Mouse (Mus musculus) cerebellum, adult 9-11 months (tissue): Measurements from ENCODE around the gene Col11a2.

ENCODE experiments used
- DNase-seq: peaks from one replicate; pipeline ENCODE4 v3.0.0; 2022

The Col11a2 gene

GRCm38 (mm10) chr17:34072091-34072490 is 32.9 kb downstream of the Col11a2 start:
- no peak for DNase-seq

GRCm38 (mm10) chr17:34075271-34075670 is 36.0 kb downstream of the Col11a2 start:
- peak; percentile 32 for DNase-seq

- peak; percentile 39 for DNase-seq
Measured at GRCm38 (mm10) chr17:34077549-34077948, 38.3 kb downstream of the Col11a2 start.

- DNase-seq: no peak
Measured at GRCm38 (mm10) chr17:34078148-34078547, 38.9 kb downstream of the Col11a2 start.

- DNase-seq: no peak
Measured at GRCm38 (mm10) chr17:34079002-34079401, 39.8 kb downstream of the Col11a2 start.

- no peak for DNase-seq
Measured at GRCm38 (mm10) chr17:34079621-34080020, 40.4 kb downstream of the Col11a2 start.

- DNase-seq: no peak
Measured at GRCm38 (mm10) chr17:34083104-34083503, 43.9 kb downstream of the Col11a2 start.

DNA sequence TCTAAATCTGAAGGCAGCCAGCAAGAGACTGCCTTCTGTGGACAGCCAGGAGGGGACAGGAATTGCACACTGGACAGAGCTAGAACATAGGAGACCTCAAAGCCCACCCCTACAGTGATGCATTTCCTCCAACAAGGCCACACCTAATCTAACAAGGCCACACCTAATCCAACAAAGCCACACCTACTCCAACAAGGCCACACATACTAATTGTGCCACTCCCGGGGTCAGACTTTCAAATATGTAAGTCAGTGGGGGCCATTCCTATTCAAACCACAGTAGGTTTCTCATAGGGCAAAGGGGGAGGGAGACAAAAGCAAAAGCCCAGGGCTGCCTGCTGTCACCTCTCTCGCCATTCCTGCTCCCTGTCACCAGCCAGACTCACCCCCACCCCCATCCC is 48.1 kb downstream of the Col11a2 start:
- DNase-seq: no peak

GRCm38 (mm10) chr17:34088124-34088523 is 48.9 kb downstream of the Col11a2 start:
- DNase-seq: no peak

- DNase-seq: no peak
Measured at GRCm38 (mm10) chr17:34090923-34091322, 51.7 kb downstream of the Col11a2 start.

DNA sequence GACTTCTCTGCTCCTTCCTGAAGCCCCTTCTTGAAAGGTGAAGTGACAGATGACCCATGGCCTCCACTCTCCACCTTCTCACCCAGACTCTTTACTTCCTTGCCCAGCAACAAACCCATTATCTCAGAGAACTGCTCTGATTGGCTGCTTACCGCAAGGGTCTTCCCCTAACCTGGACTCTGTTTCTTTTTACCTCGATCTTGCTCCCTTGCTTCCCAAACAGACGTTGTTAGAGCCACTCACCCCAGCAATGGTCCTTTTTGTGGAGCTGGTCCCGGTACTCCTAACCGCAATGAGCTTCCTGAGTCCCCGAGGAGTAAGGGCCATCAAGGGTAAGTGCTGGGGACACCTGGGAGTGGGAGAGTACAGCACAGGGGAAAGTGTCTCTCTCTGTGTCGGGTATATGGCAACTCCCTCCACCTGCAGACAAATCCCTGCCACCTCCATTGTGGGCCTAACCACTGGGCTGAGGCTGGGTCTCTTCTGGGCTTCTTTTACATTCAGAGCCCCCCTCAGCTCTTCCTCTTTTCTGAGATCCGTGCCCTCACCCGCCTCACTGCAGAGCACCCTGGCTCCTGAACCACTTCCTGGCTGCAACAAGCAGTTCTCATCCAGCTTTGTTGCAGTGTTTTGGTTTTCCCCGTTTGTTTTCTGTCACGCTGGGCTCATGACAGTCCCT is 53.1 kb downstream of the Col11a2 start, which contains the start of gene H2-Oa:
TSS of gene H2-Oa (plus strand) at position 144 of the 679 bp plus-strand sequence.
- DNase-seq: no peak

DNA sequence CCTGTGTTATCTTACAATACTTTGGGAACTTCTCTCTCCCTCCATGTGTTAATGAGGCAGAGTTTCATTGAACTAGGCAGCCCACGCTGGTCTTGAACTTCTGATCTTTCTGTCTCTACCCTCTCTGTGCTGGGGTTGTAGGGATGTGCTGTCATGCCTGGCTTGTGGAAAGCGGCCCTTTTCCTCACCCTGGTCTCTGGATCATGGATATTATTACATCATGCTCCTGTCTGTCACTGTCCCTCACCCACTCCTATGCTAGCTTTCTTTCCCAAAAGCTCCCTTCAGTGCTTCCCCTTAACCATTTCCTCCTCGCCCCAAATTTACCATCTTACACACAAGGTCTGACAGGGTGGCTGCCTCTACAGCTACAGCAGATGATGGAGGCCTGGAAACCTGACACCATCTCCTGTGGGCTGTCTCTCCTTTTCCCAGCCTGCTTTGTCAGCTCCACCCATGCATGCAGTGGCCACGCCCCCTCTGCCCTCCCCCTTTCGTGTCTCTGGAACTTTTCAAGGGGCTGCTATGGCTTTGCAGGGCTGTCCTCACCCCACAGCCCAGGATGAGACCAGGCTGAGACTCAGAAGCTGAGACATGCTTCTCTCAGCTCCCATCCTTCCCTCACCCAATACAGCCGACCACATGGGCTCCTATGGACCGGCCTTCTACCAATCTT is 54.1 kb downstream of the Col11a2 start:
- DNase-seq: no peak

GRCm38 (mm10) chr17:34094283-34095035 is 55.2 kb downstream of the Col11a2 start:
- no peak for DNase-seq

DNA sequence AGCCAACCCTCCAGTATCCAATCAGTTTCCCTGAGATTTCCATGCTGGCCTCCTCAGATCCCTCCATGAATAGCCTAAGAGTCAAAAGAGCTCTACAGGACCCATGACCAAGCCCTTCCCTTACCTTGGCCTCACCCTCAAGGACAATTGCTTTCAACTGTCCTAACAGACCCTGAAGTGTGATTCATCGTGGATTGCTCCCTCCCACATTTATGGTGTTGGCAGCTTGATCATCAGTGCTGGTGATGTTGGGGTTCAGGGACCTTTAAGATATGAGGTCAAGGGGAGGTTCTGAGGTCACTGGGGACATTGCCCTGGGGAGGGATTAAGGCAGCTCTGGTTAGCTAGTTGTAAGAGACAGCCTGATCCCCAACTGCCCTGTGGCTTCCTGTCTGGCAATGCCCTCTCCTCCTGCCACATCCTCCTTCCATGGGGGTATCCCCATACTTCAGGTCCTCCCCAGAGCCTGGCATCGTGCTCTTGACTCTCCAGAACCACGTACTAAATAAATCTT is 57.3 kb downstream of the Col11a2 start:
- DNase-seq: no peak

DNA sequence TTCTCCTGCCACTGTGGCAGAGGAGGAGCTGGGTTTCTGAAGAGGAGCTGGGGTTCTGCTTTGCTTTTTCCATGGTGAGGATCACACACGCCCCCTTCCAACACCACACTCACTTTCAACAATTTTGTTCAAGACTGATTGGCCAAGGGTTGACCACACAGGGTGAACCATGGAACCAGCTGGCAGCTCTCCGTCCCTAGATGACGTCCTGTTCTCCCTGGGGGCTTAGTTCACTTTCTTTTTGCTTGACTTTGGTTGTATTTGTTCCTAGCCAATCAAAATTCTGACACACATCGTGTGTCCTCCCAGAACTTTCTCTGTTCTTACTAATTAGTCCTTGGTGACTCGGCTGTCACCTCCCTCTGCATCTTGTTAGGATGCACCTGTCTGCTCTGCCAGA is 58.0 kb downstream of the Col11a2 start:
- DNase-seq: no peak

- DNase-seq: no peak
Measured at GRCm38 (mm10) chr17:34098709-34099479, 59.7 kb downstream of the Col11a2 start.

DNA sequence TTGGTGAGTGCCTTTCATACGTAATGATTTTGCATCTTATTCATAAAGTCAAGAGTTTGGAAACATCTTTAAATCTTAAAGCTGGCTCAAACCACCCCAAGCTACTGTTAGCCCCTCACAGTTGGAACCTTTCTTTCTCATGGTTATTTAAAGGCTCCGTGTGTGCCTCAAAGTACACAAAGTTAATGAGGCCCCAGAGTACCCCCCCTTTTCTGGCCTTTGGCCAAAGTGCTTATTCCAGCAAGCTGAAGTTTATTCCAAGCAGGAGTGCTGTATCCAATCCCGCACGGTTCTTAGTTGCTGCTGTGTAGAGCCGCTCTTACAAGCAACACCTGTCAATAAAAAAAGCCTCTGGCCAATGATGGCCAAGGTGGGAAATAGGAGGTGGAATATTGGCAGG is 60.3 kb downstream of the Col11a2 start:
- no peak for DNase-seq

- no peak for DNase-seq
Measured at GRCm38 (mm10) chr17:34101185-34101584, 61.9 kb downstream of the Col11a2 start.

- DNase-seq: peak; percentile 84
Measured at GRCm38 (mm10) chr17:34101604-34102032, 62.4 kb downstream of the Col11a2 start.

DNA sequence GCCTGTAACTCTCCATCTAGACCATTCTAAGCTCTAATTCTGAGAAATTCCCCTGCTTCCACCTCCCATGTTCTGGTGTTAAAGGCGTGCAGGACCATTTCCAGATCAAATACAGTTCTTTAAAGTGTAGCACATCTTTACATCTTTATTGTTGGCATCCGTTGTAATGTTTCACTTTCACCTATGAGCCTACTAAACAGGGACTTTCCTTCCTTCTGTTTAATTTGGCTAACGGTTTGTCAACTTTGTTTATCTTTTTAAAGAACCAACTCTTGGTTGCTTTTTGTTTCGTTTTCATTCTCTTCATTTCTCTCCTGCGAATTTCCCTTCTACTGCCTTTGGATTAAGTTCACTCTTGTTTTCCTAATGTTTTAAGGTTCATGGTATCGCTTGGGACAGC is 63.6 kb downstream of the Col11a2 start:
- DNase-seq: no peak

DNA sequence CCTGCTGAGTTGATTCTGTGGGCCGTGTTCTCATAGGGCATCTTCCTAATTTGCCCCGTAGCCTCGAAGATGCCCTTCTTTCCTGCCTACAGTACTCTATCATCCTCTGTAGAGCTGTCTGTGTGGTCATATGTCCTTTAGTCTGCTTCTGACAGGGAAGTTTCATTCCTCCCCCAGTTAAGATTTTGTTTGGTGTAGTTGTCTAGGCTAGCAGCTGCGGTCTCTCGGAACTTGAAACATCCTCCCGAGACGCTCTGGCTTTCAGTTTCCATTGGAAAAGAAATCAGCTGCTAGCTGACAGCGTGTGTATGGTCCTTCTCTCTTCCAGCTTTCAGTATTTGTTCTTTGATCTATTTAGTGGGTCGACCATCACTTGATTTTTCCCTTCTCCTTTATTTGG is 65.6 kb downstream of the Col11a2 start:
- no peak for DNase-seq

- no peak for DNase-seq
Measured at GRCm38 (mm10) chr17:34106555-34106954, 67.3 kb downstream of the Col11a2 start.
